Mouse (Mus musculus): Measurements from ENCODE around the gene Krt24.

- TF ChIP-seq POLR2A (IDR thresholded peaks at IDR 0.05; ENCODE audit: borderline replicate concordance, insufficient read depth, low read length) (no peak), CTCF (IDR thresholded peaks at IDR 0.05; ENCODE audit: borderline replicate concordance, insufficient read depth, low read depth, low read length) (no peak)
Measured at GRCm38 (mm10) chr11:99265220-99265619, 19.8 kb downstream of the Krt24 start.

All from cerebellum, adult 2 months (tissue).